ENCODE assay signal across 12 mouse cellular contexts in the genomic region with DNA sequence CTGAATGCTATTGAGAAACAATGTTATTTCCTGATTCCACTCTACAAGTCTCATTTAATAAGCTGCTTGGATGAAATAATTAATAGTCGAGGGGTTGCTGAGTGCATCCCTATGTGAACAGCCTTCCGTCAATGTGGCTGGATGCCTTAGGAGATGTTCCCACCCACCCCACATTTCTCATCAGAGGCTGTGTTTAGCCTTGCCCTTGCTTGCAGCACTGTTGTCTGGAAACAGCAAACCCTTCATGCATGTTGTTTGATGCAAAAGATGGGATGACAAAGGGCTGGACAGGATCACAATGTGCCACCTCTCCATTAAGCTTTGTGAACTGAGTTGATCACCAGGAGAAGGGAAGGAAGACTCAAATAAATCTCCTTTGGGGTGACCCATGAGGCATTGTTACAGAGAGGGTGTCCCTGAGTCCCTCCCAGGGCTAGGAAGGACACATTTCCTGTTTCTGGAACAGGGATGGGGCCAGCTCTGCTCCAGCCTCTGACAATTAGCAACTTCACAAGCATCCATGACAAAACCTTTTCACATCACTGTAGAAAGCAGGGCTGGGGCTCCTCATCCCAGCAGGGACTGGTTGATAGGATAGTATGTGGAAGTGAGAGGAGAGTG.
DNase-seq lines count a peak whose midpoint lies in the region; ATAC-seq and TF ChIP-seq lines count a peak whose summit lies in the region.
"Had no signal": no experiment of that assay in that cellular context is flagged by ENCODE, and none has a peak within 500 bp of the region (broad histone marks: within the 10 kb centered on the region; RNA-seq: fewer than 3 reads in every experiment).

No protein-coding gene starts in this region.

- no peak overlapping the region for H3K9ac ChIP-seq in forebrain, postnatal 0 days
- no peak overlapping the region for H3K9ac ChIP-seq in forebrain, embryonic 13.5 days
- H3K9ac ChIP-seq: embryonic facial prominence, embryonic 13.5 days; heart, embryonic 15.5 days; midbrain, embryonic 15.5 days had no signal

- 80% methylated on average over 2 of the region's 2 CpGs for WGBS in forebrain, postnatal 0 days
- WGBS in forebrain, embryonic 13.5 days, result 83% methylated on average over 2 of the region's 2 CpGs
- WGBS in cerebellum, adult 2 months, result 87% methylated on average over 2 of the region's 2 CpGs

- ATAC-seq in forebrain, postnatal 0 days, result peak; percentile 14; the same call in 1 of the 2 replicates
- no peak for ATAC-seq in forebrain, embryonic 13.5 days
- ATAC-seq: midbrain, embryonic 15.5 days had no signal

- no peaks in the 10 kb centered on the region for H3K9me3 ChIP-seq in forebrain, postnatal 0 days (ENCODE audit: low read length)
- no peaks in the 10 kb centered on the region for H3K9me3 ChIP-seq in forebrain, embryonic 13.5 days (replicated peaks)
- H3K9me3 ChIP-seq: embryonic facial prominence, embryonic 13.5 days; heart, embryonic 15.5 days; midbrain, embryonic 15.5 days had no signal

- TF ChIP-seq CTCF in forebrain, postnatal 0 days (IDR thresholded peaks at IDR 0.05; ENCODE audit: low read depth), result no peak
- TF ChIP-seq CTCF in cerebellum, adult 2 months (IDR thresholded peaks at IDR 0.05; ENCODE audit: borderline replicate concordance, insufficient read depth, low read depth, low read length), result no peak

- TF ChIP-seq POLR2A in cerebellum, adult 2 months (IDR thresholded peaks at IDR 0.05; ENCODE audit: borderline replicate concordance, insufficient read depth, low read length), result no peak

- no peaks in the 10 kb centered on the region for H3K27me3 ChIP-seq in forebrain, postnatal 0 days (ENCODE audit: insufficient read depth, low read length)
- H3K27me3 ChIP-seq in forebrain, embryonic 13.5 days, result no peaks in the 10 kb centered on the region
- H3K27me3 ChIP-seq in cerebellum, adult 2 months (ENCODE audit: control insufficient read depth, insufficient read depth, low read length), result no peaks in the 10 kb centered on the region
- H3K27me3 ChIP-seq: embryonic facial prominence, embryonic 13.5 days; heart, embryonic 15.5 days; midbrain, embryonic 15.5 days had no signal

- H3K4me1 ChIP-seq in forebrain, postnatal 0 days (ENCODE audit: insufficient read depth), result no peaks in the 10 kb centered on the region
- H3K4me1 ChIP-seq in forebrain, embryonic 13.5 days, result no peaks in the 10 kb centered on the region
- peaks cover 4% of the 10 kb centered on the region; the same call in 1 of the 2 replicates for H3K4me1 ChIP-seq in cerebellum, adult 2 months (ENCODE audit: control insufficient read depth, insufficient read depth, low read length)
- H3K4me1 ChIP-seq: heart, embryonic 15.5 days; midbrain, embryonic 15.5 days had no signal

- no peak for DNase-seq in forebrain, postnatal 0 days
- peak; percentile 74 for DNase-seq in kidney, adult 9 months
- peak; percentile 40 to 77 for DNase-seq in kidney, postnatal 36 days
- DNase-seq in lung, postnatal 4 days, result peak; percentile 18 to 44
- DNase-seq in layer of hippocampus, postnatal 14 days (ENCODE audit: low spot score in 2 of 2), result no peak
- DNase-seq in cerebellum, adult 2 months, result no peak
- DNase-seq: cerebellum, adult 11 months; right cerebral cortex, postnatal 4 days had no signal

- H3K36me3 ChIP-seq in forebrain, postnatal 0 days (ENCODE audit: insufficient read depth), result no peaks in the 10 kb centered on the region
- no peaks in the 10 kb centered on the region for H3K36me3 ChIP-seq in forebrain, embryonic 13.5 days (ENCODE audit: poor library complexity, severe bottlenecking)
- H3K36me3 ChIP-seq: embryonic facial prominence, embryonic 13.5 days; heart, embryonic 15.5 days; midbrain, embryonic 15.5 days had no signal

- H3K4me3 ChIP-seq in forebrain, postnatal 0 days (ENCODE audit: low read depth, low read length), result no peak overlapping the region
- H3K4me3 ChIP-seq in forebrain, embryonic 13.5 days, result no peak overlapping the region
- no peak overlapping the region for H3K4me3 ChIP-seq in cerebellum, adult 2 months (replicated peaks; ENCODE audit: insufficient read depth, low read depth, low read length)
- H3K4me3 ChIP-seq: embryonic facial prominence, embryonic 13.5 days; heart, embryonic 15.5 days; midbrain, embryonic 15.5 days had no signal

- H3K4me2 ChIP-seq in forebrain, postnatal 0 days (ENCODE audit: low read depth), result no peak overlapping the region
- H3K4me2 ChIP-seq in forebrain, embryonic 13.5 days, result no peak overlapping the region
- H3K4me2 ChIP-seq: embryonic facial prominence, embryonic 13.5 days; heart, embryonic 15.5 days; midbrain, embryonic 15.5 days had no signal

- no peak overlapping the region for H3K27ac ChIP-seq in forebrain, postnatal 0 days (ENCODE audit: low read depth, low read length)
- no peak overlapping the region for H3K27ac ChIP-seq in forebrain, embryonic 13.5 days
- H3K27ac ChIP-seq in cerebellum, adult 2 months (ENCODE audit: insufficient read depth, low read length), result no peak overlapping the region
- H3K27ac ChIP-seq: embryonic facial prominence, embryonic 13.5 days; heart, embryonic 15.5 days; midbrain, embryonic 15.5 days had no signal

Comparison
In these comparisons a context has a peak if more than half of its experiments do, and no peak if none do; other contexts are left out.
1. DNase-seq: peak in kidney, adult 9 months (single experiment), kidney, postnatal 36 days (2 of 2) and lung, postnatal 4 days (2 of 2); none in forebrain, postnatal 0 days (single experiment), layer of hippocampus, postnatal 14 days (0 of 2) and cerebellum, adult 2 months (0 of 2).